Mouse (Mus musculus) T-cell, adult 2 months (primary cell): ENCODE measurements around the gene Ap1b1.

Source experiments
- DNase-seq: peaks from one replicate; pipeline ENCODE4 v3.0.0; 2022; ENCODE audit warnings: low spot score

Ap1b1 gene

DNA sequence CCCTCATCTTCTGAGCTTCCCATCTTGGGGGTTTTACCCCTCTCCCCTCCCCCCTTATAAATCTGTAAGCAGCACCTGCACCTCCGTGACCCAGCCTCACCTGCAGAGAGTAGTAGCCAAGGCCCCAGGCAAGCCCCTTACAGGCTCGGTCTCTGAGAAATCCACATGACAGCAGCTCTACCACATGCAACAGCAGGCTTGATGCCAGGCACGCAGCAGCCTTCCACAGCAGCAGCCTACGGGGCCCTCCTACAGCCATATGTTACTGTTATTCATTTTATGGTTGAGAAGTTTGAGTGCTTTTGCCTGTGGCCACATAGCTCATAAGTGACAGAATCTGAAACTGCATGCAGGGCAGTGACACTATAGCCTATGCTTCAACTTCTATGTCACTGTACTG lies 48.8 kb downstream of the Ap1b1 start:
- no peak for DNase-seq

GRCm38 (mm10) chr11:5037146-5037854 lies 50.7 kb downstream of the Ap1b1 start:
- no peak for DNase-seq

DNA sequence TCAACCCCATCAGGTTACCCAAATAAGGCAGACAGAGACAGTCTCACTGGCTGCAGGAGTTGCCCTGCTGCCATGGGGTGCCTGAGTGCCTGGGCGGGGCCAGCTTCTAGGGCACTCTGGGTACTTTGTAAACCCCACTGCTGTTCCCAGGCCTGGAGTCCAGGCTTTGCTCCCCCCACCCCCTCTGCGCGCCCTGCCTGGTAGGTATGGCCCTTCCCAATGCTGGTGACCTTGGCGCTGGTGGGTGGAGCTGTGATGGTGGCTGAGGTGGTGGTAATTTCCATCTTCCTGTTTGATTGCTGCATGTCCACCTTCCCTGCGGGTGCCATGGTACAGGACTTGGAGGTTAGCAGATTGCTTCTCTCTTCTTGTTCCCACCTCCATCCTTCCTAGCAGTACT lies 54.0 kb downstream of the Ap1b1 start:
- DNase-seq = no peak

DNA sequence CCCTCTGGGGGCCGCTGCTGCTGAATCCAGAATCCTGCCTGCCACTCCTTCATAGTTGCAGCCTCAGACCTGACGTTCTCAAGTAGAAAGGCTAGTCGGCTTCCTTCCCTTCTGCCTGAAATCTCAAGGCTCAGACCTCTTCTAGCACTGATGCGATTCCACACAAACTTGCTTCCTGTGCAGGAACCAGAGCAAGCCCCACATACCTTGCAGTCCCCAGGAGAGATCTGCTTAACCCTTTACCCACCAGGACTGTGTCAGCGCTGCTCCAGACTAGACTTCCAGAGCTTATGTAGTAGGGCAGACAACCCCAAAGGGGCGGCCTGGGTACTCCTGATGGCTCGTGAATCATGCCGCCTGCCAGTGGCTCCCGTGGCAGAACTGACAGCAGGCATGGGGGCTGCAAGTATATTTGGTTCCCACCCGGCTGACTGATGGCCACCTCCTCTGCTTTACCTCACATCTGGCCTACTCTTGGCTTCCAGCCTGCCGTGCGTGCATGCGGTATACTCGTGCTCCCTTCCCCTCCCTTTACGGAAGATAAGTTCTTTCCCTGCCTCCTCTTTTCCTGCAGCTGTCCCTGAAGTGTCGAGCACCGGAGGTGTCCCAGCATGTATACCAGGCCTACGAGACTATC lies 54.6 kb downstream of the Ap1b1 start:
- DNase-seq = no peak

- DNase-seq = no peak
Measured at GRCm38 (mm10) chr11:5042645-5043381, 56.2 kb downstream of the Ap1b1 start.

DNA sequence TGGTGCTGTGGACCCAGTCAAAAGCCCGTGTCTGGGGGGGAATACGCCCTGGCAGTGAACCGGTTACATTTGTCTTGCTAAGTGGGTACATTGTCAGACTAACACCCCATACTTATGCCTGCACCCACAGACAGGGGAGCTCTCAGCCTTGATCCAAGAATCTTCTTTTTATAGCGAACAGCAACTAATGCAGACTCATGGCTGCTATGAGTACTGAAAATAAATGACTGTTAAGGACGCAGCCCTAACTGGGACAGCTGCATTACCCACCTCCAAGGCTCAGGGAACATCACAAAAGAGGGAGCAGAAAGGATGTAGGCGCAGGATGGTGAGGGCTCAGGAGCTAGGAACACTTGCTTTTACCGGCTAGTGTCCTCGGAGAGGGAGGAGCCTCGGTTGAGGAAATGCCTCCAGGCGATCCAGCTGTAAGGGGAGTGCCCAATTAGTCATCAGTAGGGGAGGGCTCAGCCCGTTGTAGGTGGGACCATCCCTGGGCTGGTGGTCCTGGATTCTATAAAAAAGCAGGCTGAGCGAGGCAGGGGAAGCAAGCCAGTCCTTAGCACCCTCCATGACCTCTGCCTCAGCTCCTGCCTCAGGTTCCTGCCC lies 59.8 kb downstream of the Ap1b1 start:
- DNase-seq = no peak

DNA sequence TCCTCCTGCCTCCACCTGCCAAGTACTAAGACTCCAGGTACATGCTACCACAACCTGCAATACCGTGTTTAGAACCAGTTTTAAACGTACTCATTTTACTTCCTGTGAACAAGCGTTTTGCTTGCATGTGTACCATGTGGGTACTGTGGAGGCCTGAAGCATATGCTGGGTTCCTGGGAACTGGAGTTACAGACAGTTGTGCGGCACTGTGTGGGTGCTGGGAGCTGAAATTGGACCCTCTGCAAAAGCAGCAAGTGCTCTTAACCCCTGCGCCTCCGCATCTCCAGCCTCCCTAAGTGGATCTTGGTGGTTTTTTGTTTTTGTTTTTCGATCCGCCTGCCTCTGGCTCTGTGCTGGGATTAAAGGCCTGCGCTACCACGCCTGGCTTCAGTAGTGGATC lies 65.0 kb downstream of the Ap1b1 start:
- DNase-seq = no peak

- no peak for DNase-seq
Measured at GRCm38 (mm10) chr11:5052200-5052854, 65.7 kb downstream of the Ap1b1 start.

GRCm38 (mm10) chr11:5054151-5054550 lies 67.5 kb downstream of the Ap1b1 start:
- no peak for DNase-seq

GRCm38 (mm10) chr11:5054874-5055273 lies 68.2 kb downstream of the Ap1b1 start:
- no peak for DNase-seq

- DNase-seq = no peak
Measured at GRCm38 (mm10) chr11:5055945-5056938, 69.6 kb downstream of the Ap1b1 start.

GRCm38 (mm10) chr11:5057064-5057463 lies 70.4 kb downstream of the Ap1b1 start:
- DNase-seq = no peak

DNA sequence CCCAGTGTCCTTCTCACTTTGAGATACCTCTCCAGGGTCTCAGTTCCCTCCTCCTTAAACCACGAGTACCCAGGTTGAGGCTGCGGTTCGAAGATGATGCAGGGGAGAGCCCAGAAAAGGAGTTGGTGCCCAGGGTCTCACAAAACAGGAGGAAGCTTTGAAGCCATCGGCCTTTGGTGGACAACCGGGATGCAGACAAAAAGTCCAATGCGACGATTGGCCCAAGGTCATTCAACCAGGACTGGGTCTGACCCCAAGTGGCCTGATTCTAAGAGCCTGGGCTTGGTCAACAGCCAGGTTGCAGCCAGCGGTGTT lies 70.9 kb downstream of the Ap1b1 start:
- DNase-seq = no peak

- DNase-seq = peak; percentile 31
Measured at GRCm38 (mm10) chr11:5057856-5058641, 71.4 kb downstream of the Ap1b1 start, which contains the start of gene Rasl10a. Rasl10a (plus strand) TSS chr11:5058128.

DNA sequence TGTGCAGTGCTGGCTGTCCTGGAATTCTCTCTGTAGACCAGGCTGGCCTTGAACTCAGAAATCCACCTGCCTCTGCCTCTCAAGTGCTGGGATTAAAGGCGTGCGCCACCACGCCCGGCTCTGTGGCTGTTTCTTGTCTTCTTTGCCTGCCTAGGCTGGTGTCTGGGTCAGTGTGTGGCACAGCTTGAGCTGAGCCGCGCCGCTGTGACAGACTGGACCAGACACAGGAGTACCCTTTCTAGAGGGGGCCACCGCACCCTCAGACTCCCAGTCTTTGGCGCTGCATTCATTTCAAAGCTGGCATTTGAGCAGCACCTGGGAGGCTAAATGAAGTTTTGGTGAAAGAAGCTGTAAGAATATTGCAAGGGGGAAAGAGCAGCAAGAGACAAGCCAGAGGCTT lies 72.2 kb downstream of the Ap1b1 start:
- no peak for DNase-seq

DNA sequence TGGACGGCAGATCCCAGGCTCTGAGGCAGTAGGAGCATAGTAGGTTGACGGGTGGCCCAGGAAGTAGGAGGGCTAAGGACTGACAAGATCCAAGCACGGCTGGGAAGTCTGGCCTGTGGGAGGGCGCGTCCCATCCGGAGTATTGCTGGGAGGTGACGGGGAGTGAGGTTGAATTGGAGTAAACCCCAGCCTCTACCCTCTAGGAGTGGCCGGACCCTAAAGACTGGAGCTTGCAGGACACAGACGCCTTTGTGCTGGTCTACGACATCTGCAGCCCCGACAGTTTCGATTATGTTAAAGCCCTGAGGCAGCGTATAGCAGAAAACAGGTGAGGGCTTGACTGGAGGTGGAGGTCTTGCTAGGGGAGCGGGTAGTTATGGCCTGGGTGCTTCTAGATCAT lies 72.6 kb downstream of the Ap1b1 start:
- no peak for DNase-seq

GRCm38 (mm10) chr11:5059704-5060156 lies 73.1 kb downstream of the Ap1b1 start:
- peak; percentile 43 for DNase-seq

GRCm38 (mm10) chr11:5060756-5061412 lies 74.3 kb downstream of the Ap1b1 start:
- no peak for DNase-seq

- peak; percentile 70 for DNase-seq
Measured at GRCm38 (mm10) chr11:5061413-5062139, 75.0 kb downstream of the Ap1b1 start.
